Mouse (Mus musculus): ENCODE results near the gene Ifrd2. TPM values are rescaled to one million over a fixed set of nuclear protein-coding genes. Genes with fewer than 3 reads are reported as not detected.

The Ifrd2 gene
- polyA plus RNA-seq, 1 experiment = 31.5 TPM

GRCm38 (mm10) chr9:107580501-107581317 lies 6.7 kb upstream of the Ifrd2 start, which contains the start of gene Hyal3:
Gene Hyal3, plus strand, starts transcription at chr9:107580818.
- peaks cover 5% of the 10 kb centered on the region; the same call in 1 of the 2 replicates for H3K4me1 ChIP-seq (ENCODE audit: control insufficient read depth, insufficient read depth, low read length)
- peak within 1 kb of the TSS; percentile 71 for H3K27ac ChIP-seq (ENCODE audit: insufficient read depth, low read length)
- peak within 1 kb of the TSS; percentile 61 for H3K4me3 ChIP-seq (ENCODE audit: insufficient read depth, low read length)
- TF ChIP-seq POLR2A (IDR thresholded peaks at IDR 0.05; ENCODE audit: low read depth, low read length) = peak; percentile 87
- no peak for TF ChIP-seq CTCF (IDR thresholded peaks at IDR 0.05; ENCODE audit: borderline replicate concordance, insufficient read depth, low read length)

- no peak for TF ChIP-seq CTCF (IDR thresholded peaks at IDR 0.05; ENCODE audit: borderline replicate concordance, insufficient read depth, low read length)
- TF ChIP-seq POLR2A (IDR thresholded peaks at IDR 0.05; ENCODE audit: low read depth, low read length) = no peak
- peak overlapping the region; percentile 61 for H3K4me3 ChIP-seq (ENCODE audit: insufficient read depth, low read length)
- H3K4me1 ChIP-seq (ENCODE audit: control insufficient read depth, insufficient read depth, low read length) = peaks cover 5% of the 10 kb centered on the region; the same call in 1 of the 2 replicates
- no peak overlapping the region for H3K27ac ChIP-seq (ENCODE audit: insufficient read depth, low read length)
Measured at GRCm38 (mm10) chr9:107581584-107581983, 5.9 kb upstream of the Ifrd2 start.

- H3K27ac ChIP-seq (ENCODE audit: insufficient read depth, low read length) = no peak overlapping the region
- peaks cover 5% of the 10 kb centered on the region; the same call in 1 of the 2 replicates for H3K4me1 ChIP-seq (ENCODE audit: control insufficient read depth, insufficient read depth, low read length)
- no peak overlapping the region for H3K4me3 ChIP-seq (ENCODE audit: insufficient read depth, low read length)
- no peak for TF ChIP-seq POLR2A (IDR thresholded peaks at IDR 0.05; ENCODE audit: low read depth, low read length)
- TF ChIP-seq CTCF (IDR thresholded peaks at IDR 0.05; ENCODE audit: borderline replicate concordance, insufficient read depth, low read length) = no peak
Measured at GRCm38 (mm10) chr9:107582509-107583062, 4.9 kb upstream of the Ifrd2 start.

GRCm38 (mm10) chr9:107583174-107583573 lies 4.3 kb upstream of the Ifrd2 start:
- no peak overlapping the region for H3K4me3 ChIP-seq (ENCODE audit: insufficient read depth, low read length)
- peaks cover 5% of the 10 kb centered on the region; the same call in 1 of the 2 replicates for H3K4me1 ChIP-seq (ENCODE audit: control insufficient read depth, insufficient read depth, low read length)
- TF ChIP-seq POLR2A (IDR thresholded peaks at IDR 0.05; ENCODE audit: low read depth, low read length) (no peak), CTCF (IDR thresholded peaks at IDR 0.05; ENCODE audit: borderline replicate concordance, insufficient read depth, low read length) (no peak)
- H3K27ac ChIP-seq (ENCODE audit: insufficient read depth, low read length) = no peak overlapping the region

- TF ChIP-seq POLR2A (IDR thresholded peaks at IDR 0.05; ENCODE audit: low read depth, low read length) (no peak), CTCF (IDR thresholded peaks at IDR 0.05; ENCODE audit: borderline replicate concordance, insufficient read depth, low read length) (no peak)
- Histone ChIP-seq H3K4me1 (ENCODE audit: control insufficient read depth, insufficient read depth, low read length) (peaks cover 5% of the 10 kb centered on the region; the same call in 1 of the 2 replicates), H3K4me3 (ENCODE audit: insufficient read depth, low read length) (no peak overlapping the region), H3K27ac (ENCODE audit: insufficient read depth, low read length) (no peak overlapping the region)
Measured at GRCm38 (mm10) chr9:107586504-107586903, 938 bp upstream of the Ifrd2 start.

- Histone ChIP-seq H3K4me1 (ENCODE audit: control insufficient read depth, insufficient read depth, low read length) (peaks cover 5% of the 10 kb centered on the region; the same call in 1 of the 2 replicates), H3K27ac (ENCODE audit: insufficient read depth, low read length) (no peak overlapping the region), H3K4me3 (ENCODE audit: insufficient read depth, low read length) (peak overlapping the region; percentile 78)
- no peak for TF ChIP-seq CTCF (IDR thresholded peaks at IDR 0.05; ENCODE audit: borderline replicate concordance, insufficient read depth, low read length)
- no peak for TF ChIP-seq POLR2A (IDR thresholded peaks at IDR 0.05; ENCODE audit: low read depth, low read length)
Measured at GRCm38 (mm10) chr9:107587833-107588639, 594 bp downstream of the Ifrd2 start.

- no peak overlapping the region for H3K27ac ChIP-seq (ENCODE audit: insufficient read depth, low read length)
- TF ChIP-seq POLR2A (IDR thresholded peaks at IDR 0.05; ENCODE audit: low read depth, low read length) (no peak), CTCF (IDR thresholded peaks at IDR 0.05; ENCODE audit: borderline replicate concordance, insufficient read depth, low read length) (no peak)
- H3K4me1 ChIP-seq (ENCODE audit: control insufficient read depth, insufficient read depth, low read length) = peaks cover 5% of the 10 kb centered on the region; the same call in 1 of the 2 replicates
- H3K4me3 ChIP-seq (ENCODE audit: insufficient read depth, low read length) = no peak overlapping the region
Measured at GRCm38 (mm10) chr9:107590058-107590772, 2.8 kb downstream of the Ifrd2 start.

GRCm38 (mm10) chr9:107590773-107591060 lies 3.3 kb downstream of the Ifrd2 start:
- no peak overlapping the region for H3K27ac ChIP-seq (ENCODE audit: insufficient read depth, low read length)

More at GRCm38 (mm10) chr9:107590773-107591060, 3.3 kb downstream of the Ifrd2 start:
- H3K4me1 ChIP-seq (ENCODE audit: control insufficient read depth, insufficient read depth, low read length) = peaks cover 5% of the 10 kb centered on the region; the same call in 1 of the 2 replicates
- TF ChIP-seq POLR2A (IDR thresholded peaks at IDR 0.05; ENCODE audit: low read depth, low read length) (no peak), CTCF (IDR thresholded peaks at IDR 0.05; ENCODE audit: borderline replicate concordance, insufficient read depth, low read length) (no peak)
- H3K4me3 ChIP-seq (ENCODE audit: insufficient read depth, low read length) = no peak overlapping the region
